Mouse (Mus musculus) midbrain, postnatal 0 days (tissue): ENCODE measurements around the gene Ipcef1. TPM values are rescaled to one million over a fixed set of nuclear protein-coding genes. Genes with fewer than 3 reads are reported as not detected.

Source experiments
- ATAC-seq: fragments of 200-750 bp; cut with Nextera tagmentation; 2 replicates; pipeline ENCODE4 v1.8.0; 2017; ENCODE audit warnings: moderate number of reproducible peaks, mild to moderate bottlenecking, moderate TSS enrichment, moderate library complexity; ENCODE audit not compliant: low FRiP score
- DNase-seq: peaks from one replicate; pipeline ENCODE4 v3.0.0-alpha.2; 2015; ENCODE audit warnings: low spot score
- H3K27ac ChIP-seq: fragments of 300-500 bp; sonication (generic); 2 replicates; pipeline ENCODE4 v1.5.1; 2014; ENCODE audit warnings: low read depth, mild to moderate bottlenecking, low read length, mixed read lengths
- H3K27me3 ChIP-seq: fragments of 300-500 bp; sonication (generic); 2 replicates; pipeline ENCODE4 v1.6.1; 2014; ENCODE audit warnings: low read length, control low read depth, mixed read lengths; ENCODE audit not compliant: insufficient read depth
- H3K36me3 ChIP-seq: fragments of 300-500 bp; sonication (generic); 2 replicates; pipeline ENCODE4 v1.6.1; 2014; ENCODE audit warnings: low read length, control low read depth, mixed read lengths; ENCODE audit not compliant: insufficient read depth
- H3K4me1 ChIP-seq: fragments of 300-500 bp; sonication (generic); 2 replicates; pipeline ENCODE4 v1.6.1; 2014; ENCODE audit warnings: mild to moderate bottlenecking, control low read depth, antibody characterized with exemption, low read length, mixed read lengths; ENCODE audit not compliant: insufficient read depth
- H3K4me2 ChIP-seq: fragments of 300-500 bp; sonication (generic); 2 replicates; pipeline ENCODE4 v1.6.1; 2014; ENCODE audit warnings: low read depth, mild to moderate bottlenecking, low read length, mixed read lengths; ENCODE audit not compliant: poor library complexity, severe bottlenecking
- H3K4me3 ChIP-seq: fragments of 300-500 bp; sonication (generic); 2 replicates; pipeline ENCODE4 v1.5.1; 2014; ENCODE audit warnings: low read depth, mild to moderate bottlenecking, low read length, moderate library complexity
- H3K9ac ChIP-seq: fragments of 300-500 bp; sonication (generic); replicated peaks from 2 replicates; pipeline ENCODE4 v1.6.1; 2014; ENCODE audit warnings: mild to moderate bottlenecking, low read length, moderate library complexity, mixed read lengths; ENCODE audit not compliant: poor library complexity, severe bottlenecking
- H3K9me3 ChIP-seq: fragments of 300-500 bp; sonication (generic); 2 replicates; pipeline ENCODE4 v1.6.1; 2016; ENCODE audit warnings: low read length, control low read depth
- CTCF ChIP-seq: IDR thresholded peaks from 2 replicates; pipeline ENCODE4 v1.5.1; 2016; ENCODE audit warnings: antibody characterized with exemption, mild to moderate bottlenecking
- WGBS: fragments of 180-500 bp; shearing (Covaris S2); extraction: QIAGEN DNeasy Blood & Tissue Kit; methylation state at CpG from one replicate; pipeline ENCODE4 v1.1.7; 2014; 5-methylcytosine and 5-hydroxymethylcytosine counted together
- polyA plus RNA-seq: library from polyadenylated mRNA; unstranded; fragments of >200 nt; fragmentation: Nextera tagmentation; extraction: Ambion mirVana; gene quantifications from 2 replicates; pipeline ENCODE4 v1.2.1, GENCODE M21; 2015
- total RNA-seq: library from RNA; depleted of rRNA; stranded (reverse); fragments of >200 nt; gene quantifications from 2 replicates; pipeline ENCODE4 v1.2.3, GENCODE M21; 2014

Ipcef1 gene
- total and polyA plus RNA-seq, 2 experiments from 2014 or later: 1.8 to 6.1 TPM

DNA sequence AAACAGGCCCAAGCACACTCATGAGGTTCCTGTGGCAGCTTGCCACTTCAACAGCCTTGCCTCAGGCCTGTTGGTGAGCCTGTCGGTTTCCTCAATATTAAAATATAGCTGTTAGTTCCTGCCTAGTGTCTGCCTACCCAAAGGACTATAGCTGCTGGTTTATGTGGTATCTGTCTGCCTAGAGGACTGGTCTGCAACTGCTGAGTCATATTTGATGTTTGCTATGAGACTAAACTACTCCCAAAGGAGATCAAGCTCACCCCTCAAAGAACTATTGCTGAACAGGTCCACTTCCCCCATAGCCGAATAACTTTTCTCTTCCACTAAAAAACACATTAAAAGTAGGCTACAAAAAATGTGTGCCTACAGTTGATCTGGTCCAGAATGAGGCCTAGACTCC, 22.0 kb upstream of the Ipcef1 start:
- ATAC-seq (no peak), DNase-seq (no peak)
- Histone ChIP-seq H3K4me3 (no peak overlapping the region), H3K27me3 (no peaks in the 10 kb centered on the region), H3K9me3 (no peaks in the 10 kb centered on the region), H3K4me1 (peaks cover 7% of the 10 kb centered on the region; the same call in 1 of the 2 replicates), H3K4me2 (no peak overlapping the region), H3K27ac (no peak overlapping the region), H3K36me3 (no peaks in the 10 kb centered on the region), H3K9ac (no peak overlapping the region)
- no peak for TF ChIP-seq CTCF
- 86% methylated on average over 2 of the region's 2 CpGs for WGBS

GRCm38 (mm10) chr10:7070924-7071323, 18.6 kb upstream of the Ipcef1 start:
- DNase-seq (no peak), ATAC-seq (no peak)
- 88% methylated on average over 5 of the region's 5 CpGs for WGBS
- TF ChIP-seq CTCF: no peak
- Histone ChIP-seq H3K36me3 (no peaks in the 10 kb centered on the region), H3K27me3 (no peaks in the 10 kb centered on the region), H3K27ac (no peak overlapping the region), H3K9ac (no peak overlapping the region), H3K9me3 (no peaks in the 10 kb centered on the region), H3K4me1 (peaks cover 7% of the 10 kb centered on the region; the same call in 1 of the 2 replicates), H3K4me2 (no peak overlapping the region), H3K4me3 (no peak overlapping the region)

DNA sequence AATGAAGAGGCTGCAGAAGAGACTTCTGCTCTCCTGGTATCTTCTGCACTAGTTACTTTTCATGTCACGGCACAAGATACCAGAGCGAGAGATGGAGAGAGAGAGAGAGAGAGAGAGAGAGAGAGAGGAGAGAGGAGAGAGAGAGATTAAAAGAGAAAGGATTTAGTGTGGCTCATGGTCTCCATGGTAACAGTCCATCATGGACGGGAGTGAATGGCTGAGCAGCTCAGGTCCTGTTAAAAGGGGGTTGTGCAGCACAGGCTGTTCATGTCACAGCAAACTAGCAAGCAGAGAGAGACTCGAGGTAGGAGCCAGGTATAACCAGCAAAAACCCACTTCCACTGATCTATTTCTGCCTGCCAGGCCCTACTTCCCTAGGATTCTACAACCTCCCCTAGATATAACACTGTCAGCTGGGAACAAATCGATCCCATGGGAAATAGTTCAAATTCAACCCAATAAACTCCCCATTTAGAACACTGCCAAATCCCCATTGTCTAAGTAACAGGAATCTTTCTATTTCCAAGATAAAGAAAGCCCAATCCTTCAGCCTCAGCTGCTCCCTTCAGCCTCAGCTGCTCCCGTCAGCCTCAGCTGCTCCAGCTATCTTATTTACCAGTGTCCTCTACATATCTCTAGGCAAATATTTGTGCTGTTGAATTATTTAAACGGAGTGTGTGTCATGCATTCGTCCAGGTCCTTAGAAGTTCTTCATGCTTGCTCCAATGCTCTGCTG, 18.0 kb upstream of the Ipcef1 start:
- ATAC-seq (peak; percentile 85), DNase-seq (no peak)
- H3K36me3 ChIP-seq: no peaks in the 10 kb centered on the region
- peaks cover 7% of the 10 kb centered on the region; the same call in 1 of the 2 replicates for H3K4me1 ChIP-seq
- H3K4me2 ChIP-seq: no peak overlapping the region
- WGBS: 34% methylated on average over 8 of the region's 8 CpGs
- peak overlapping the region; percentile 51; the same call in 1 of the 2 replicates for H3K27ac ChIP-seq
- TF ChIP-seq CTCF: no peak
- H3K9me3 ChIP-seq: no peaks in the 10 kb centered on the region
- H3K4me3 ChIP-seq: no peak overlapping the region
- H3K27me3 ChIP-seq: no peaks in the 10 kb centered on the region
- H3K9ac ChIP-seq: no peak overlapping the region

DNA sequence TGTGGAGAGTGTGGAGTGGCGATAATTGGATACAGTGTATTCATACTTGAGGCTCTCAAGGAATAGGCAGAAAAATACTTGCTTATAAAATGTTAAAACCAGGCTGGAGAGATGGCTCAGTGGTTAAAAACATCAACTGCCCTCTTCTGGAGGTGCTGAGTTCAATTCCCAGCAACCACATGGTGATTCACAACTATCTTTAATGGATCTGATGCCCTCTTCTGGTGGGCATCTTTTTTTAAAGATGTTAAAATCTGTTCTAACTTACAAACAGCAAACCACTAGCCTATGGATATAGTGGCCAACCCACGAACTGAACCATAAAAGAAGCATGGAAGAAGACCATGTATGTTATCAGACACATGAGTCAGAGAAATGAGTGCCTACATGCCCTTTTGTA, 16.8 kb upstream of the Ipcef1 start:
- no peak overlapping the region for H3K4me2 ChIP-seq
- H3K9ac ChIP-seq: no peak overlapping the region
- no peaks in the 10 kb centered on the region for H3K36me3 ChIP-seq
- H3K4me3 ChIP-seq: no peak overlapping the region
- H3K27ac ChIP-seq: no peak overlapping the region
- peaks cover 7% of the 10 kb centered on the region; the same call in 1 of the 2 replicates for H3K4me1 ChIP-seq
- H3K9me3 ChIP-seq: no peaks in the 10 kb centered on the region
- TF ChIP-seq CTCF: no peak
- WGBS: 89% methylated on average over 2 of the region's 2 CpGs
- no peaks in the 10 kb centered on the region for H3K27me3 ChIP-seq
- ATAC-seq: no peak
- DNase-seq: no peak

GRCm38 (mm10) chr10:7068608-7069007, 16.3 kb upstream of the Ipcef1 start:
- TF ChIP-seq CTCF: peak; percentile 44; the same call in 1 of the 2 replicates

GRCm38 (mm10) chr10:7063752-7064457, 11.6 kb upstream of the Ipcef1 start:
- Histone ChIP-seq H3K4me1 (no peaks in the 10 kb centered on the region), H3K36me3 (no peaks in the 10 kb centered on the region), H3K4me2 (no peak overlapping the region), H3K9me3 (no peaks in the 10 kb centered on the region), H3K4me3 (no peak overlapping the region), H3K27ac (no peak overlapping the region), H3K27me3 (no peaks in the 10 kb centered on the region), H3K9ac (no peak overlapping the region)
- DNase-seq: no peak
- no peak for ATAC-seq
- no peak for TF ChIP-seq CTCF
- WGBS: 80% methylated on average over 9 of the region's 9 CpGs

More at GRCm38 (mm10) chr10:7068608-7069007, 16.3 kb upstream of the Ipcef1 start:
- ATAC-seq (no peak), DNase-seq (no peak)
- no peaks in the 10 kb centered on the region for H3K9me3 ChIP-seq
- no peaks in the 10 kb centered on the region for H3K27me3 ChIP-seq
- no peak overlapping the region for H3K4me3 ChIP-seq
- no peak overlapping the region for H3K27ac ChIP-seq
- H3K9ac ChIP-seq: no peak overlapping the region
- H3K4me2 ChIP-seq: no peak overlapping the region
- 76% methylated on average over 12 of the region's 12 CpGs for WGBS
- H3K4me1 ChIP-seq: peaks cover 7% of the 10 kb centered on the region; the same call in 1 of the 2 replicates
- H3K36me3 ChIP-seq: no peaks in the 10 kb centered on the region
